Mouse (Mus musculus) hindbrain, embryonic 15.5 days (tissue): Measurements from ENCODE around the gene Pgam5. TPM values are rescaled to one million over a fixed set of nuclear protein-coding genes. Genes with fewer than 3 reads are reported as not detected.

Source experiments
- ATAC-seq: fragments of 200-750 bp; cut with Nextera tagmentation; 2 replicates; pipeline ENCODE4 v1.8.0; 2017; ENCODE audit warnings: low read depth, moderate number of reproducible peaks, moderate TSS enrichment; ENCODE audit not compliant: low FRiP score
- H3K27ac ChIP-seq: fragments of 300-500 bp; sonication (generic); replicated peaks from 2 replicates; pipeline ENCODE4 v1.5.1; 2015; ENCODE audit warnings: mild to moderate bottlenecking, inconsistent platforms
- H3K27me3 ChIP-seq: fragments of 300-500 bp; sonication (generic); 2 replicates; pipeline ENCODE4 v1.6.1; 2015; ENCODE audit warnings: control low read depth, inconsistent platforms
- H3K36me3 ChIP-seq: fragments of 300-500 bp; sonication (generic); 2 replicates; pipeline ENCODE4 v1.6.1; 2015; ENCODE audit warnings: control low read depth, inconsistent platforms
- H3K4me1 ChIP-seq: fragments of 300-500 bp; sonication (generic); replicated peaks from 2 replicates; pipeline ENCODE4 v1.6.1; 2015; ENCODE audit warnings: control low read depth, inconsistent platforms
- H3K4me2 ChIP-seq: fragments of 300-500 bp; sonication (generic); 2 replicates; pipeline ENCODE4 v1.6.1; 2015; ENCODE audit warnings: moderate library complexity, mild to moderate bottlenecking, inconsistent platforms
- H3K4me3 ChIP-seq: fragments of 300-500 bp; sonication (generic); 2 replicates; pipeline ENCODE4 v1.5.1; 2015; ENCODE audit warnings: mild to moderate bottlenecking, inconsistent platforms
- H3K9ac ChIP-seq: fragments of 300-500 bp; sonication (generic); 2 replicates; pipeline ENCODE4 v1.6.1; 2015; ENCODE audit warnings: inconsistent platforms
- H3K9me3 ChIP-seq: fragments of 300-500 bp; sonication (generic); 2 replicates; pipeline ENCODE4 v1.6.1; 2016; ENCODE audit warnings: control low read depth, inconsistent platforms
- WGBS: fragments of 180-500 bp; shearing (Covaris S2); methylation state at CpG from one replicate; pipeline ENCODE4 v1.1.7; 2015; 5-methylcytosine and 5-hydroxymethylcytosine counted together
- polyA plus RNA-seq: library from polyadenylated mRNA; unstranded; fragments of >200 nt; fragmentation: Nextera tagmentation; extraction: Ambion mirVana; gene quantifications from 2 replicates; pipeline ENCODE4 v1.2.1, GENCODE M21; 2015

Pgam5 gene
- 91.4 and 97.9 TPM in 2 replicates for polyA plus RNA-seq

DNA sequence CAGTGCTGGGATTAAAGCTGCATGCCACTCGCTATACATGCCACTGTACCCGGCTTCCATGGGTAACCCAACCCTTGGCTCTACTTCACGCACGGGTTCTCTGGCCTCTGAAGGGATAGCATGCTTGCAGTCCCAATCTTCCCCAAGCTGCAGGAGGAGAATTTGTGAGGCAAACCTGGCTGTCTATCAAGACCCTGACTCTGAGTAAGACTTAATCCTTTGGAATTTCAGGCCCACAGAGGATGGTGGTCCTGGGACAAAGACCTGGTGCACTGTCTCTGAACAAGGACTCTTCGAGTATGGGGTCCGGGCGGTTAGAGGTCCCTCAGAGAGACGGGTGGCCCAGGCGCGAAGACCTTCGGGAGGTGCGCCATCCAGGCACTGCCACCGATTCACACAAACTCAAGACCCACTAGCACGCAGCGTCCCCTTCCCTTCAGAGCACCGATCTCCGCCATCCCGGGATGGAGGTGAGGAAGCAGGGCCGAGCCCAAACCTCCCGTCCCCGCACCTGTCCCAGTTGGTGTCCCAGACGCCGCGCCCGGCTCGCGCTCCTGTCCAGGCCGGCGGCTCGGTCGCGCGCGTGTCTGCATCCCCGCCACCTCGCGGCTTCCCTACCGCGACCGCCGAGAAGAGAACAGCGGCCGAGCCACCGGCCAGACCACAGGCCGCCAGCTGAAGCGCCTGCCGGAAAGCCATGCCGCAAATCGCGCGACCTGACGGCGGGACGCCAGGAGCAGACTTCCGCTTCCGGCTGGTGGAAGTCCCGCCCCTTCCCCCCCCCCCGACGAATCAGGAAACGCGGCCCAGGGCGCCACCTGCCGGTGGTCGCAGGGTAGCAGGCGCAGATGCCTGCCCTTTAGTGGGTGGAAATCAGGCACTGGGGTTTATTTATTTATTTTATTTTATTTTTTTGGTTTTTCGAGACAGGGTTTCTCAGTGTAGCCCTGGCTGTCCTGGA lies at the start of gene Pgam5:
TSS of gene Pgam5 (minus strand) at position 773 of the 961 bp plus-strand sequence.
- Histone ChIP-seq H3K27me3 (no peaks in the 10 kb centered on the region), H3K4me1 (peaks cover 8% of the 10 kb centered on the region), H3K9me3 (no peaks in the 10 kb centered on the region), H3K9ac (peak within 1 kb of the TSS; percentile 82), H3K36me3 (peaks cover 30% of the 10 kb centered on the region), H3K4me3 (peak within 1 kb of the TSS; percentile 85), H3K4me2 (peak within 1 kb of the TSS; percentile 85), H3K27ac (peak within 1 kb of the TSS; percentile 61)
- ATAC-seq: peak; percentile 90
- WGBS: under 1% methylated on average over 66 of the region's 66 CpGs

DNA sequence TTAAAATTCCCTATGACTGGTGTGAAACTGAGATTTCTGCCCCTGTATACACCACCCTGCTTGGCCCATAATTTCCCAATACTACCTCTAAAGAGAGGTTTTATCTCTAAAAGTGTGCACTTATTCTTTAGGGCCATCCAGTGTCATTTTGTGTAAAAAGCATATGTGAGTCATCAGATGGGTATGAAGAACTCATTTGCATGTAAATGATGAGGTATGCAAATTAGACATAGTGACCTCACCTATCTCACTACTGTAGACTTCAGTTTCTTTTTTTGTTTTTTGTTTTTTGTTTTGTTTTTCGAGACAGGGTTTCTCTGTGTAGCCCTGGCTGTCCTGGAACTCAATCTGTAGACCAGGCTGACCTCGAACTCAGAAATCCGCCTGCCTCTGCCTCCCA lies 43.4 kb upstream of the Pgam5 start:
- H3K27ac ChIP-seq: no peak overlapping the region
- no peaks in the 10 kb centered on the region for H3K4me1 ChIP-seq
- H3K4me3 ChIP-seq: no peak overlapping the region
- no peaks in the 10 kb centered on the region for H3K9me3 ChIP-seq
- peaks cover 10% of the 10 kb centered on the region for H3K36me3 ChIP-seq
- 96% methylated on average over 3 of the region's 3 CpGs for WGBS
- H3K9ac ChIP-seq: no peak overlapping the region
- no peak for ATAC-seq
- no peak overlapping the region for H3K4me2 ChIP-seq
- no peaks in the 10 kb centered on the region for H3K27me3 ChIP-seq

- no peak overlapping the region for H3K9ac ChIP-seq
- H3K4me3 ChIP-seq: no peak overlapping the region
- no peak overlapping the region for H3K4me2 ChIP-seq
- H3K36me3 ChIP-seq: peaks cover 12% of the 10 kb centered on the region
- no peaks in the 10 kb centered on the region for H3K27me3 ChIP-seq
- H3K27ac ChIP-seq: no peak overlapping the region
- H3K4me1 ChIP-seq: no peaks in the 10 kb centered on the region
- WGBS: 92% methylated on average over 7 of the region's 7 CpGs
- no peak for ATAC-seq
- H3K9me3 ChIP-seq: no peaks in the 10 kb centered on the region
These were observed 39.1 kb upstream of the Pgam5 start for GRCm38 (mm10) chr5:110308861-110309260.

DNA sequence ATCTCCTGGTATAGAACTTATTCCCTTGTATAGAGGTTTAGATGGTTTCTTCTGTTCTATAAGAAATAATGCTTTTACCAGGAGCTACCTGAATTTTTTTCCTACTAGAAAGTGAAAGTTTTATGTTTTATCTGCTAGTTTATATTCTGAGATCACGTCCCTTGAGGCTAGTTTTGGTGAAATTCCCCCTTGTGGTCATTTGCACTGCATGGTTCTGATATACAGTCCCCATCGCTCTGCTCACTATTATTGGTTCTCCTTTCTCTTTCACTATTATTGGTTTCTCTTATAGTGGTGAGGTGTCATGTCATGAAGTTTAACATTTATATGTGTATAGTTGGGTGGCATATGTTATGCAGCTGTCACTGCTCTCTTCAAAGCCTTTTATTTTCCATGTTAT lies 30.9 kb upstream of the Pgam5 start:
- 96% methylated on average over 2 of the region's 2 CpGs for WGBS
- H3K36me3 ChIP-seq: peaks cover 16% of the 10 kb centered on the region; the same call in 1 of the 2 replicates
- no peak for ATAC-seq

DNA sequence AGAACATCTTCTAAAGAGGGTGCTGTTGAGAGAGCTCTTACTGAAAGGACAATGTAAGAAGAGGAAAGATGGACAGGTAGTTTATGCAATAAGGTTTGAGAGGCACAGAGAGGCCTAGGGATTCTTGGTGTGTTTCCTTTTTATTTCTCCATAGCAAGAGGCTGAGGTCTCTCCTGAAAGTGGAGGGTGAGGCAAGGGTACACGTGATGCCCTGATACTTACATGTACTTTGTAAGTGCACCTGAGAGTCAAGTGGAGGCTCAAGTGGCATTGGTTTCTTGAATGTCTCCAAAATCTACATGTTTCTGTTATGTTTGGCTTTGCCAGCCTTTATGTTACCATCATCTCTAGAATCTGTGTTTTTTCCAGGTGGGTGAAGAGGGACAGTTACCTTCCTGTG lies 26.9 kb upstream of the Pgam5 start:
- H3K27ac ChIP-seq: no peak overlapping the region
- H3K27me3 ChIP-seq: no peaks in the 10 kb centered on the region
- H3K4me1 ChIP-seq: no peaks in the 10 kb centered on the region
- ATAC-seq: no peak
- H3K36me3 ChIP-seq: peaks cover 10% of the 10 kb centered on the region; the same call in 1 of the 2 replicates
- no peak overlapping the region for H3K9ac ChIP-seq
- no peak overlapping the region for H3K4me2 ChIP-seq
- 100% methylated on average over 1 of the region's 1 CpGs for WGBS
- no peaks in the 10 kb centered on the region for H3K9me3 ChIP-seq
- no peak overlapping the region for H3K4me3 ChIP-seq

More for the DNA sequence above, 30.9 kb upstream of the Pgam5 start:
- Histone ChIP-seq H3K9ac (no peak overlapping the region), H3K27me3 (no peaks in the 10 kb centered on the region), H3K4me1 (no peaks in the 10 kb centered on the region), H3K4me3 (no peak overlapping the region), H3K27ac (no peak overlapping the region), H3K4me2 (no peak overlapping the region), H3K9me3 (no peaks in the 10 kb centered on the region)

- no peaks in the 10 kb centered on the region for H3K9me3 ChIP-seq
- no peak for ATAC-seq
- H3K27ac ChIP-seq: no peak overlapping the region
- no peak overlapping the region for H3K4me2 ChIP-seq
- no peaks in the 10 kb centered on the region for H3K27me3 ChIP-seq
- H3K9ac ChIP-seq: no peak overlapping the region
- WGBS: 93% methylated on average over 1 of the region's 1 CpGs
- H3K4me1 ChIP-seq: peaks cover 5% of the 10 kb centered on the region; the same call in 1 of the 2 replicates
- no peak overlapping the region for H3K4me3 ChIP-seq
- peaks cover 13% of the 10 kb centered on the region; the same call in 1 of the 2 replicates for H3K36me3 ChIP-seq
These were observed 21.9 kb upstream of the Pgam5 start for GRCm38 (mm10) chr5:110291649-110292048.

- no peaks in the 10 kb centered on the region; the same call in 1 of the 2 replicates for H3K27me3 ChIP-seq
- 80% methylated on average over 2 of the region's 2 CpGs for WGBS
- H3K27ac ChIP-seq: no peak overlapping the region
- peaks cover 8% of the 10 kb centered on the region; the same call in 1 of the 2 replicates for H3K36me3 ChIP-seq
- H3K4me1 ChIP-seq: peaks cover 16% of the 10 kb centered on the region
- H3K9ac ChIP-seq: no peak overlapping the region
- H3K4me3 ChIP-seq: peak overlapping the region; percentile 69
- no peaks in the 10 kb centered on the region for H3K9me3 ChIP-seq
- H3K4me2 ChIP-seq: peak overlapping the region; percentile 86
- no peak for ATAC-seq
These were observed 17.4 kb upstream of the Pgam5 start for GRCm38 (mm10) chr5:110287084-110287475.

DNA sequence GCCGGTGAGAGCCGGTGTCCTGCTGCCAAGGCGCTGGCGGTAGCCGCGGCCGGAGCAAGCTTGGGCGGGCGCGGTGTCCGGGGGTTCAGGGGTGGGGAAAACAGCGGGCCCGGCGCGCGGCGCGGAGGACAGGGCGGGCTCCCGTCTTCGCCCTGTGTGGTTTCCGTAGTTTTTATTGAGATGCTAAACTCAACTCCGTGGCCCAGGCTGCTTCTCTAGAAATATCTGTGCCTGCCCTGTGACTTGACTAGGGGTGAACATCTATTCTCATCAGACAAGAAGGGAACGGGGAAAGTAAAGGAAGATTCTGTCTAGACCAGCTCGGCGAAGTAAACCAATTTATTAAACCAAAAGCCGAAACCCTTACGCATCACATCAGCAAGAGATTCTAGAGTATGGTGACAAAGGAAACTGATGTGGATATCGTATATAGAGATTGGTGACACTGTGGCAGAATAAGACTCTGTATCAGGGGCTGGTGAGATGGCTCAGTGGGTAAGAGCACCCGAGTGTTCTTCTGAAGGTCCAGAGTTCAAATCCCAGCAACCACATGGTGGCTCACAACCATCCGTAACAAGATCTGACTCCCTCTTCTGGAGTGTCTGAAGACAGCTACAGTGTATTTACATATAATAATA lies 16.9 kb upstream of the Pgam5 start:
- H3K4me2 ChIP-seq: peak overlapping the region; percentile 86
- peaks cover 7% of the 10 kb centered on the region; the same call in 1 of the 2 replicates for H3K36me3 ChIP-seq
- H3K9ac ChIP-seq: peak overlapping the region; percentile 59
- peak overlapping the region; percentile 69 for H3K4me3 ChIP-seq
- H3K4me1 ChIP-seq: peaks cover 16% of the 10 kb centered on the region
- WGBS: 4% methylated on average over 31 of the region's 31 CpGs
- no peak; the same call in 1 of the 2 replicates for ATAC-seq
- no peaks in the 10 kb centered on the region; the same call in 1 of the 2 replicates for H3K27me3 ChIP-seq
- H3K27ac ChIP-seq: no peak overlapping the region
- no peaks in the 10 kb centered on the region for H3K9me3 ChIP-seq

GRCm38 (mm10) chr5:110285770-110286445 lies 16.2 kb upstream of the Pgam5 start, which contains the start of the genes Pxmp2 and Pole:
Gene Pxmp2 (minus strand): TSS chr5:110286186.
Gene Pole (plus strand): TSS chr5:110286306.
- H3K4me1 ChIP-seq: peaks cover 16% of the 10 kb centered on the region
- peak within 1 kb of the TSS; percentile 69 for H3K4me3 ChIP-seq
- H3K9ac ChIP-seq: peak within 1 kb of the TSS; percentile 59
- H3K36me3 ChIP-seq: 0 out of 2 replicates have a peak, but pooled peaks cover 2% of the 10 kb centered on the region
- under 1% methylated on average over 60 of the region's 64 CpGs for WGBS
- no peaks in the 10 kb centered on the region; the same call in 1 of the 2 replicates for H3K27me3 ChIP-seq
- no peaks in the 10 kb centered on the region for H3K9me3 ChIP-seq
- H3K27ac ChIP-seq: no peak within 1 kb of the TSS
- peak; percentile 98 for ATAC-seq
- H3K4me2 ChIP-seq: peak within 1 kb of the TSS; percentile 86

- 13% methylated on average over 15 of the region's 15 CpGs for WGBS
- H3K27me3 ChIP-seq: no peaks in the 10 kb centered on the region; the same call in 1 of the 2 replicates
- ATAC-seq: no peak
These were observed 15.4 kb upstream of the Pgam5 start for GRCm38 (mm10) chr5:110285156-110285555.

DNA sequence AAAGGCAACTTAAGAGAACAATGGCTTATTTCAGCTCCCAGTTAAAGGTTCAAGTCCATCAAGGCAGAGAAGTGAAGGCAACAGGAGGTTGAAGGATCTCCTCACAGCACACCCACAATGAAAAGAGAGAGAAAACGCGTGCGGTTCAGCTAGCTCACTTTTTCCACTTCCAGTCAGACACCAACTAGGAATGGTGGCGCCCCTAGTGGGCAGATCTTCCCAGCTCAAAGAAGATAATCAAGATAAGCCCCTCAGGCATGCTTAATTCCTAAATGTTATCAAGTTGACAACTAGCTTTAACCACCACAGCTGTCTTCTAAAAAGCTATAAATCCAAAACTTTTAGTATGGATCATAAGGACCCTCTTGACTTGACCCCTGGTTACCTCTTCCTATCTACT lies 14.8 kb upstream of the Pgam5 start:
- Histone ChIP-seq H3K9ac (no peak overlapping the region), H3K27me3 (no peaks in the 10 kb centered on the region; the same call in 1 of the 2 replicates), H3K36me3 (no peaks in the 10 kb centered on the region), H3K4me1 (peaks cover 16% of the 10 kb centered on the region), H3K4me3 (no peak overlapping the region), H3K9me3 (no peaks in the 10 kb centered on the region), H3K4me2 (no peak overlapping the region), H3K27ac (no peak overlapping the region)
- ATAC-seq: no peak
- 18% methylated on average over 4 of the region's 4 CpGs for WGBS

More at GRCm38 (mm10) chr5:110285156-110285555, 15.4 kb upstream of the Pgam5 start:
- Histone ChIP-seq H3K9me3 (no peaks in the 10 kb centered on the region), H3K27ac (no peak overlapping the region), H3K36me3 (no peaks in the 10 kb centered on the region), H3K4me1 (peaks cover 16% of the 10 kb centered on the region), H3K9ac (no peak overlapping the region), H3K4me3 (peak overlapping the region; percentile 69), H3K4me2 (peak overlapping the region; percentile 86)
